Mouse (Mus musculus) MEL (cell line): ENCODE data around the gene Lmx1a. TPM values are rescaled to one million over a fixed set of nuclear protein-coding genes. Genes with fewer than 3 reads are reported as not detected.

Experiments
- DNase-seq: peaks from one replicate; pipeline ENCODE4 v3.0.0; 2011; ENCODE audit warnings: low read depth, low spot score
- H3K27ac ChIP-seq: 2 replicates; pipeline ENCODE4 v1.5.1; 2012; ENCODE audit warnings: low read depth, mild to moderate bottlenecking, control low read depth, low read length, moderate library complexity; ENCODE audit not compliant: control insufficient read depth
- H3K27me3 ChIP-seq, 2 experiments: fragments of 150-350 bp in 1 of 2; sonication (generic) in 1 of 2; 2 replicates each; pipeline ENCODE4 v1.6.1; 2012; ENCODE audit warnings: low read length in 2 of 2, mild to moderate bottlenecking in 2 of 2, improper control_type of control experiment in 1 of 2, moderate library complexity in 1 of 2; ENCODE audit not compliant: insufficient read depth in 2 of 2, control insufficient read depth in 1 of 2
- H3K36me3 ChIP-seq, 2 experiments: 2 replicates each; pipeline ENCODE4 v1.6.1; 2012 to 2014; ENCODE audit warnings: low read length in 2 of 2, improper control_type of control experiment in 1 of 2, inconsistent platforms in 1 of 2, mild to moderate bottlenecking in 1 of 2; ENCODE audit not compliant: insufficient read depth in 2 of 2, control insufficient read depth in 1 of 2
- H3K4me1 ChIP-seq, 2 experiments: fragments of 150-350 bp in 1 of 2; sonication (generic) in 1 of 2; 2 replicates each; pipeline ENCODE4 v1.6.1; 2012; ENCODE audit warnings: low read length in 2 of 2, improper control_type of control experiment in 1 of 2, mild to moderate bottlenecking in 1 of 2; ENCODE audit not compliant: insufficient read depth in 2 of 2, control insufficient read depth in 1 of 2
- H3K4me3 ChIP-seq, 2 experiments: fragments of 150-350 bp in 1 of 2; sonication (generic) in 1 of 2; 2 replicates each; pipeline ENCODE4 v1.5.1; 2012; ENCODE audit warnings: low read depth in 2 of 2, low read length in 2 of 2, mild to moderate bottlenecking in 2 of 2, moderate library complexity in 2 of 2, control low read depth in 1 of 2, improper control_type of control experiment in 1 of 2; ENCODE audit not compliant: control insufficient read depth in 1 of 2, insufficient read depth in 1 of 2
- H3K79me2 ChIP-seq: 2 replicates; pipeline ENCODE4 v1.6.1; 2012; ENCODE audit warnings: mild to moderate bottlenecking, low read length, moderate library complexity; ENCODE audit not compliant: control insufficient read depth, poor library complexity, insufficient read depth
- H3K9ac ChIP-seq: 2 replicates; pipeline ENCODE4 v1.6.1; 2012; ENCODE audit warnings: low read depth, mild to moderate bottlenecking, control low read depth, low read length, moderate library complexity; ENCODE audit not compliant: control insufficient read depth, poor library complexity, severe bottlenecking
- H3K9me3 ChIP-seq: fragments of 150-350 bp; sonication (generic); replicated peaks from 2 replicates; pipeline ENCODE4 v1.6.1; 2012; ENCODE audit warnings: mild to moderate bottlenecking, low read length, improper control_type of control experiment, moderate library complexity; ENCODE audit not compliant: insufficient read depth
- BHLHE40 ChIP-seq: IDR thresholded peaks from 2 replicates; pipeline ENCODE4 v1.6.1; 2012; ENCODE audit warnings: low read depth, mild to moderate bottlenecking, inconsistent platforms, low read length, improper control_type of control experiment, borderline replicate concordance
- CHD1 ChIP-seq: IDR thresholded peaks from 2 replicates; pipeline ENCODE4 v1.6.1; 2012; ENCODE audit warnings: low read depth, mild to moderate bottlenecking, inconsistent platforms, low read length, improper control_type of control experiment
- ETS1 ChIP-seq: IDR thresholded peaks from 2 replicates; pipeline ENCODE4 v1.6.1; 2012; ENCODE audit warnings: low read depth, mild to moderate bottlenecking, inconsistent platforms, low read length, improper control_type of control experiment, moderate library complexity
- GATA1 ChIP-seq: IDR thresholded peaks from 2 replicates; pipeline ENCODE4 v1.6.1; 2011; ENCODE audit warnings: low read depth, low read length, improper control_type of control experiment
- JUND ChIP-seq: IDR thresholded peaks from 2 replicates; pipeline ENCODE4 v1.6.1; 2011; ENCODE audit warnings: low read depth, mild to moderate bottlenecking, improper control_type of control experiment, low read length
- MAZ ChIP-seq: IDR thresholded peaks from 2 replicates; pipeline ENCODE4 v1.6.1; 2012; ENCODE audit warnings: low read depth, mild to moderate bottlenecking, inconsistent platforms, low read length, improper control_type of control experiment
- MXI1 ChIP-seq: IDR thresholded peaks from 2 replicates; pipeline ENCODE4 v1.6.1; 2011; ENCODE audit warnings: mild to moderate bottlenecking, low read depth, low read length, improper control_type of control experiment
- MYC ChIP-seq: IDR thresholded peaks from 2 replicates; pipeline ENCODE4 v1.6.1; 2011; ENCODE audit warnings: low read depth, mild to moderate bottlenecking, low read length, improper control_type of control experiment, moderate library complexity
- POLR2A ChIP-seq, 2 experiments: IDR thresholded peaks; 2 replicates each; pipeline ENCODE4 v1.6.1; 2011 to 2012; ENCODE audit warnings: low read length in 2 of 2, mild to moderate bottlenecking in 2 of 2, control low read depth in 1 of 2, improper control_type of control experiment in 1 of 2, low read depth in 1 of 2, moderate library complexity in 1 of 2; ENCODE audit not compliant: control insufficient read depth in 1 of 2, insufficient read depth in 1 of 2, poor library complexity in 1 of 2
- POLR2AphosphoS5 ChIP-seq: IDR thresholded peaks from 2 replicates; pipeline ENCODE4 v1.6.1; 2012; ENCODE audit warnings: low read depth, borderline replicate concordance, mild to moderate bottlenecking, inconsistent platforms, low read length, moderate library complexity, mixed read lengths
- RCOR1 ChIP-seq: IDR thresholded peaks from 2 replicates; pipeline ENCODE4 v1.6.1; 2012; ENCODE audit warnings: low read depth, mild to moderate bottlenecking, inconsistent platforms, low read length, improper control_type of control experiment
- SIN3A ChIP-seq: IDR thresholded peaks from 2 replicates; pipeline ENCODE4 v1.6.1; 2012; ENCODE audit warnings: low read length, improper control_type of control experiment, inconsistent platforms
- SMC3 ChIP-seq: IDR thresholded peaks from 2 replicates; pipeline ENCODE4 v1.6.1; 2011; ENCODE audit warnings: low read depth, low read length, improper control_type of control experiment
- TBP ChIP-seq: IDR thresholded peaks from 2 replicates; pipeline ENCODE4 v1.8.0; 2011; ENCODE audit warnings: low read depth, low read length, improper control_type of control experiment
- TCF12 ChIP-seq: IDR thresholded peaks from 2 replicates; pipeline ENCODE4 v1.6.1; 2014; ENCODE audit warnings: low read depth, mild to moderate bottlenecking, inconsistent platforms, low read length, improper control_type of control experiment, moderate library complexity
- USF1 ChIP-seq: IDR thresholded peaks from 2 replicates; pipeline ENCODE4 v1.6.1; 2014; ENCODE audit warnings: low read depth, mild to moderate bottlenecking, inconsistent platforms, low read length, improper control_type of control experiment, moderate library complexity
- USF2 ChIP-seq, 2 experiments: IDR thresholded peaks; 2 replicates each; pipeline ENCODE4 v1.6.1; 2011 to 2012; ENCODE audit warnings: improper control_type of control experiment in 2 of 2, low read length in 2 of 2, borderline replicate concordance in 1 of 2, inconsistent platforms in 1 of 2, low read depth in 1 of 2, mild to moderate bottlenecking in 1 of 2; ENCODE audit not compliant: insufficient read depth in 1 of 2
- ZMIZ1 ChIP-seq: IDR thresholded peaks from 2 replicates; pipeline ENCODE4 v1.6.1; 2012; ENCODE audit warnings: low read depth, mild to moderate bottlenecking, inconsistent platforms, low read length, improper control_type of control experiment, moderate library complexity
- ZNF384 ChIP-seq: IDR thresholded peaks from 2 replicates; pipeline ENCODE4 v1.6.1; 2012; ENCODE audit warnings: low read depth, mild to moderate bottlenecking, inconsistent platforms, low read length, improper control_type of control experiment
- polyA plus RNA-seq, 2 experiments: library from polyadenylated mRNA; stranded (reverse) in 1 of 2; unstranded in 1 of 2; fragments of >175 nt in 1 of 2; fragments of >200 nt in 1 of 2; gene quantifications; 2 replicates each; pipeline versions ENCODE4 v1.2.1 to v1.2.4; 2012; ENCODE audit warnings: low replicate concordance in 2 of 2, low read depth in 1 of 2; ENCODE audit not compliant: insufficient read length in 2 of 2, insufficient read depth in 1 of 2, missing spikeins in 1 of 2
- total RNA-seq: library from RNA; depleted of rRNA; stranded (reverse); fragments of 300-350 nt; gene quantifications from 2 replicates; pipeline ENCODE4 v1.2.3, GENCODE M21; 2012

Lmx1a gene
- total and polyA plus RNA-seq, 3 experiments: not detected

- no peak overlapping the region for H3K9ac ChIP-seq
- no peaks in the 10 kb centered on the region for H3K27me3 ChIP-seq
- no peak for TF ChIP-seq POLR2AphosphoS5
- TF ChIP-seq TCF12: no peak
- no peak for TF ChIP-seq RCOR1
- TF ChIP-seq SIN3A: no peak
- no peak for TF ChIP-seq SMC3
- TF ChIP-seq MXI1: no peak
- no peak for TF ChIP-seq ZMIZ1
- H3K79me2 ChIP-seq: no peaks in the 10 kb centered on the region
- H3K36me3 ChIP-seq: no peaks in the 10 kb centered on the region
- H3K4me1 ChIP-seq: no peaks in the 10 kb centered on the region
- H3K27ac ChIP-seq: no peak overlapping the region
- H3K9me3 ChIP-seq: no peaks in the 10 kb centered on the region
- no peak for DNase-seq
- H3K4me3 ChIP-seq: no peak overlapping the region
Observed at GRCm38 (mm10) chr1:167801923-167802322, 112.9 kb downstream of the Lmx1a start.

- no peaks in the 10 kb centered on the region for H3K79me2 ChIP-seq
- H3K4me3 ChIP-seq: no peak overlapping the region
- no peak for TF ChIP-seq RCOR1
- TF ChIP-seq GATA1: no peak
- TF ChIP-seq ZNF384: no peak
- TF ChIP-seq MYC: no peak
- TF ChIP-seq USF2 (IDR thresholded peaks at IDR 0.05; ENCODE audit: borderline replicate concordance in 1 of 2, insufficient read depth in 1 of 2, low read depth in 1 of 2, low read length in 2 of 2): no peak
- no peak for TF ChIP-seq USF1
- TF ChIP-seq MAZ: no peak
- no peak for TF ChIP-seq CHD1
- TF ChIP-seq JUND: no peak
- TF ChIP-seq TCF12: no peak
- TF ChIP-seq ETS1: no peak
- TF ChIP-seq POLR2A (IDR thresholded peaks at IDR 0.05; ENCODE audit: control insufficient read depth in 1 of 2, insufficient read depth in 1 of 2, low read depth in 1 of 2, low read length in 2 of 2, poor library complexity in 1 of 2): no peak
- TF ChIP-seq TBP: no peak
- no peak for TF ChIP-seq BHLHE40
- DNase-seq: no peak
- no peaks in the 10 kb centered on the region for H3K36me3 ChIP-seq
- H3K9ac ChIP-seq: no peak overlapping the region
- no peaks in the 10 kb centered on the region for H3K27me3 ChIP-seq
- no peaks in the 10 kb centered on the region for H3K9me3 ChIP-seq
- no peak overlapping the region for H3K27ac ChIP-seq
- no peaks in the 10 kb centered on the region for H3K4me1 ChIP-seq
Observed at GRCm38 (mm10) chr1:167802510-167803271, 113.7 kb downstream of the Lmx1a start.
